Mouse (Mus musculus) CD4-positive naive resting alpha-beta T cell, adult 57 days (primary cell): ENCODE data around the gene Cdc42bpa. TPM values are rescaled to one million over a fixed set of nuclear protein-coding genes. Genes with fewer than 3 reads are reported as not detected.

ENCODE experiments used
- total RNA-seq: library from RNA; stranded (reverse); gene quantifications from one replicate; pipeline ENCODE4 v1.2.4, GENCODE M21; 2023

The Cdc42bpa gene
- total RNA-seq, result 3.6 TPM

DNA sequence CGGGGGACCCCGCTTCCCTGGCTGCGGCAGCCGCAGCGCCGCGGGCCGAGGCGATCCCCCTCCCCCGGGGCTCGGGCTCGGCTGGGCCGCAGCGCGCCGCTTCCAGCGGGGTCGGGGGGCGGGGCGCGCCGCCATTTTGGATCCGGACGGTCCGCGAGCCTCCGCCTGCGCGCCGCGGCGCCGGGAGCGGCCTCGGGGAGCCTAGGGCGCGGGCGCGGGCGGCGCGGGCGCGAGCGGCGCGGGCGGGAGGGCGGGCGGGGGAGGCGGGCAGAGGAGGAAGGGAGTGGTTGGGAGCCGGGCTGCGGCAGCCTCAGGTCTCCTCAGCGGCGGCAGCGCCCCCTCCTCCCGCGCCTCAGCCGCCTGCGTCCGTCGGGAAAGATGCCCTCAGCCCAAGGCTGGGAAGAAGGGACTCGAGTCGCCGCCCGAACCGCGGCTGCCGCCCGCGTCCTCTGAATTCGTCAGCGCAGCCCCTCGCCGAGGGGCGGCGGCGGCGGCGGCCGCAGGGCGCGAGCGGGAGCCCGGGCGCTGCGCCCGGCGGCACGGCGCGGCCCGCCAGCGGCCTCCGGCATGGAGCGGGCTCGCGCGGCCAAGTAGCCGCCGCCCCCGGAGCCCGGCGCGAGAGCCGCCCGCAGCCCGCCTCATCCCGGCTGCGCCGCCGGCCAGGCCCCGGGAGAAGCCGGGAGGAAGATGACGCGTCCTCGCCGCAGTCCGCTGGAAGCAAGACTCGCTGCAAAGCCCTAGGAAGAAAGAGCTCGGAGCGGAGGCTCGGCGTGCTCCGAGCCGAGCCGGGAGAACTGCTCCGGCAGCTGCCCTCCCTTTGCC, at the start of gene Cdc42bpa:
TSS of gene Cdc42bpa (plus strand) at position 752 of the 822 bp plus-strand sequence.

DNA sequence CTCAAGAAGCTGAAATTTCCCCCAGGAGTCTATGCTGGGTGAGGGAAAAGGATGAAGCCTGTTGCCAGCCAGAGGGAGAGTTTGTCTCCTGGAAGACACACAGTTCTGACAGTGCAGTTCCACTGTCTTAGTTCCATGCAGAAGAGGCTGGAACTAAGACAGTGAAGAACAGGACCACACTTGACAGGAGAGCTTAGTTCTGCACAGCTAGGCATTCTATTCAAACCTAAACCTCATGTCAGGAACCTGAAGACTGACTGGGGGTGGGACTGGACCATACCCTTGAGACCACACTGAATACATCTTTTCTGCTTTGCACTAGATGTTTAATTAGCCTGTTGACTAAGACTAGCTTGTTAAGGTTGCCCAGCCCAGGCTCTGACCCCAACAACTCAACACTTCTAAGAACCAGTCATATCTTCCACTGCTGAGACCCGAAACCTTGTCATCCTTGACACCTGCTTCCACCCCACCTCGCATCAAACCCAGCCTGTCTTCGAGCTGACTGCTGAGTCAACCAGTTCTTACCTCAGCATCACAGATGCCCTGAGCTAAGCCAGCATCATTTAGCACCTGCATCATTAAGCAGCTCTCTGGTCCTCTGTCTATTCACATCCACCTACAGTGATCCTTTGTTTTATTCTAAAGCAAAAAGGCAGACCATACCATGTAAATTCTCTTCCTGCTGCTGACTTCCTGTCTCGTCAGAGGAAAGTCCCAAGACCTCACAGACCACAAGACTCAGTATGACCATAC, 238.9 kb downstream of the Cdc42bpa start, which contains the start of gene Coq8a:
TSS of gene Coq8a (minus strand) at position 644 of the 756 bp plus-strand sequence.

Other genes with a start within 250 kb of the Cdc42bpa start
- gene Kif28, start 215.2 kb upstream of the Cdc42bpa start, total RNA-seq, result 0.41 TPM
- gene Gm10518, start 157.1 kb upstream of the Cdc42bpa start, total RNA-seq, result 0.59 TPM
- gene Ahctf1, start 156.8 kb upstream of the Cdc42bpa start, total RNA-seq, result 103 TPM
- 25.2 TPM for gene Coq8a, start 239.1 kb downstream of the Cdc42bpa start, total RNA-seq